Mouse (Mus musculus) lung, embryonic 16.5 days (tissue): ENCODE results near the gene Mllt6. TPM values are rescaled to one million over a fixed set of nuclear protein-coding genes. Genes with fewer than 3 reads are reported as not detected.
A peak's percentile ranks its signal among the peaks of the same experiment; 100 is the strongest.

Experiments
- ATAC-seq: fragments of 200-750 bp; cut with Nextera tagmentation; 2 replicates; pipeline ENCODE4 v1.8.0; 2017; ENCODE audit warnings: low read depth, mild to moderate bottlenecking, moderate library complexity
- H3K27ac ChIP-seq: fragments of 300-500 bp; sonication (generic); 2 replicates; pipeline ENCODE4 v1.5.1; 2014; ENCODE audit warnings: mild to moderate bottlenecking, control low read depth, low read length
- H3K27me3 ChIP-seq: fragments of 300-500 bp; sonication (generic); 2 replicates; pipeline ENCODE4 v1.6.1; 2014; ENCODE audit warnings: low read depth, low read length, mixed read lengths; ENCODE audit not compliant: control insufficient read depth, insufficient read depth
- H3K36me3 ChIP-seq: fragments of 300-500 bp; sonication (generic); 2 replicates; pipeline ENCODE4 v1.6.1; 2014; ENCODE audit warnings: low read length; ENCODE audit not compliant: control insufficient read depth, insufficient read depth
- H3K4me1 ChIP-seq: fragments of 300-500 bp; sonication (generic); replicated peaks from 2 replicates; pipeline ENCODE4 v1.6.1; 2014; ENCODE audit warnings: low read length, mixed read lengths; ENCODE audit not compliant: control insufficient read depth, insufficient read depth
- H3K4me2 ChIP-seq: fragments of 300-500 bp; sonication (generic); 2 replicates; pipeline ENCODE4 v1.6.1; 2014; ENCODE audit warnings: low read depth, low read length, control low read depth
- H3K4me3 ChIP-seq: fragments of 300-500 bp; sonication (generic); 2 replicates; pipeline ENCODE4 v1.5.1; 2014; ENCODE audit warnings: mild to moderate bottlenecking, low read length, control low read depth
- H3K9ac ChIP-seq: fragments of 300-500 bp; sonication (generic); 2 replicates; pipeline ENCODE4 v1.6.1; 2014; ENCODE audit warnings: low read length, control low read depth
- H3K9me3 ChIP-seq: fragments of 300-500 bp; sonication (generic); 2 replicates; pipeline ENCODE4 v1.6.1; 2016; ENCODE audit warnings: low read length; ENCODE audit not compliant: control insufficient read depth
- WGBS: fragments of 180-500 bp; shearing (Covaris S2); extraction: QIAGEN DNeasy Blood & Tissue Kit; methylation state at CpG from one replicate; pipeline ENCODE4 v1.1.7; 2014; 5-methylcytosine and 5-hydroxymethylcytosine counted together
- polyA plus RNA-seq: library from polyadenylated mRNA; unstranded; fragments of >200 nt; fragmentation: Nextera tagmentation; extraction: Ambion mirVana; gene quantifications from 2 replicates; pipeline ENCODE4 v1.2.1, GENCODE M21; 2015

Mllt6 gene
- polyA plus RNA-seq, 1 experiment from 2014 or later = 3.4 TPM

GRCm38 (mm10) chr11:97663528-97664338 is 519 bp downstream of the Mllt6 start:
- H3K4me1 ChIP-seq = peaks cover 40% of the 10 kb centered on the region
- peaks cover 7% of the 10 kb centered on the region for H3K27me3 ChIP-seq
- 0% methylated on average over 33 of the region's 57 CpGs for WGBS
- peak overlapping the region; percentile 87 for H3K4me3 ChIP-seq
- peak overlapping the region; percentile 98 for H3K27ac ChIP-seq
- H3K9ac ChIP-seq = peak overlapping the region; percentile 87
- H3K4me2 ChIP-seq = peak overlapping the region; percentile 74
- peaks cover 24% of the 10 kb centered on the region for H3K36me3 ChIP-seq
- H3K9me3 ChIP-seq = no peaks in the 10 kb centered on the region
- peak; percentile 21 for ATAC-seq

GRCm38 (mm10) chr11:97664339-97664665 is 1.1 kb downstream of the Mllt6 start:
- peaks cover 26% of the 10 kb centered on the region for H3K36me3 ChIP-seq
- ATAC-seq = no peak
- peak overlapping the region; percentile 87 for H3K9ac ChIP-seq
- WGBS = under 1% methylated on average over 6 of the region's 8 CpGs
- H3K9me3 ChIP-seq = no peaks in the 10 kb centered on the region
- H3K4me3 ChIP-seq = peak overlapping the region; percentile 87
- peaks cover 7% of the 10 kb centered on the region for H3K27me3 ChIP-seq
- peak overlapping the region; percentile 74 for H3K4me2 ChIP-seq
- H3K27ac ChIP-seq = peak overlapping the region; percentile 98
- peaks cover 40% of the 10 kb centered on the region for H3K4me1 ChIP-seq

- H3K4me3 ChIP-seq = peak overlapping the region; percentile 87
- ATAC-seq = no peak
- peak overlapping the region; percentile 74 for H3K4me2 ChIP-seq
- H3K9me3 ChIP-seq = no peaks in the 10 kb centered on the region
- peak overlapping the region; percentile 98; the same call in 1 of the 2 replicates for H3K27ac ChIP-seq
- 26% methylated on average over 6 of the region's 6 CpGs for WGBS
- peaks cover 41% of the 10 kb centered on the region for H3K4me1 ChIP-seq
- H3K36me3 ChIP-seq = peaks cover 29% of the 10 kb centered on the region
- H3K9ac ChIP-seq = peak overlapping the region; percentile 87
- peaks cover 7% of the 10 kb centered on the region for H3K27me3 ChIP-seq
Observed at GRCm38 (mm10) chr11:97664771-97665240, 1.6 kb downstream of the Mllt6 start.

- no peak for ATAC-seq
- H3K4me3 ChIP-seq = no peak overlapping the region; the same call in 1 of the 2 replicates
- H3K27me3 ChIP-seq = peaks cover 7% of the 10 kb centered on the region
- H3K9me3 ChIP-seq = no peaks in the 10 kb centered on the region
- H3K4me2 ChIP-seq = 0 out of 2 replicates have a peak overlapping the region, but pooled peaks have one; percentile 74
- no peak overlapping the region for H3K9ac ChIP-seq
- H3K36me3 ChIP-seq = peaks cover 34% of the 10 kb centered on the region
- peaks cover 47% of the 10 kb centered on the region for H3K4me1 ChIP-seq
- no peak overlapping the region for H3K27ac ChIP-seq
- WGBS = 92% methylated on average over 13 of the region's 13 CpGs
Observed at GRCm38 (mm10) chr11:97665431-97665830, 2.2 kb downstream of the Mllt6 start.

- ATAC-seq = no peak
- Histone ChIP-seq H3K9ac (no peak overlapping the region), H3K27ac (no peak overlapping the region), H3K9me3 (no peaks in the 10 kb centered on the region), H3K27me3 (peaks cover 4% of the 10 kb centered on the region), H3K4me2 (no peak overlapping the region), H3K4me3 (no peak overlapping the region), H3K4me1 (peaks cover 41% of the 10 kb centered on the region), H3K36me3 (peaks cover 34% of the 10 kb centered on the region)
- 84% methylated on average over 7 of the region's 7 CpGs for WGBS
Observed at GRCm38 (mm10) chr11:97666221-97666620, 3.0 kb downstream of the Mllt6 start.

GRCm38 (mm10) chr11:97666794-97667193 is 3.6 kb downstream of the Mllt6 start:
- Histone ChIP-seq H3K9ac (no peak overlapping the region), H3K4me1 (peaks cover 35% of the 10 kb centered on the region), H3K27ac (no peak overlapping the region), H3K36me3 (peaks cover 34% of the 10 kb centered on the region), H3K4me2 (no peak overlapping the region), H3K4me3 (no peak overlapping the region), H3K9me3 (no peaks in the 10 kb centered on the region), H3K27me3 (peaks cover 2% of the 10 kb centered on the region)
- ATAC-seq = no peak
- 80% methylated on average over 15 of the region's 15 CpGs for WGBS

- no peak for ATAC-seq
- Histone ChIP-seq H3K9me3 (no peaks in the 10 kb centered on the region), H3K27ac (no peak overlapping the region), H3K36me3 (peaks cover 36% of the 10 kb centered on the region), H3K4me2 (no peak overlapping the region), H3K4me3 (no peak overlapping the region), H3K4me1 (peaks cover 28% of the 10 kb centered on the region), H3K27me3 (no peaks in the 10 kb centered on the region), H3K9ac (no peak overlapping the region; the same call in 1 of the 2 replicates)
- WGBS = 88% methylated on average over 7 of the region's 7 CpGs
Observed at GRCm38 (mm10) chr11:97668160-97668559, 4.9 kb downstream of the Mllt6 start.

GRCm38 (mm10) chr11:97669268-97669667 is 6.1 kb downstream of the Mllt6 start:
- 0 out of 2 replicates have a peak overlapping the region, but pooled peaks have one; percentile 24 for H3K9ac ChIP-seq
- H3K36me3 ChIP-seq = peaks cover 46% of the 10 kb centered on the region

GRCm38 (mm10) chr11:97669829-97670228 is 6.6 kb downstream of the Mllt6 start:
- 0 out of 2 replicates have a peak overlapping the region, but pooled peaks have one; percentile 19 for H3K4me2 ChIP-seq
- H3K27ac ChIP-seq = peak overlapping the region; percentile 56
- no peak overlapping the region for H3K4me3 ChIP-seq
- no peaks in the 10 kb centered on the region for H3K9me3 ChIP-seq
- no peak overlapping the region; the same call in 1 of the 2 replicates for H3K9ac ChIP-seq
- H3K36me3 ChIP-seq = peaks cover 51% of the 10 kb centered on the region
- no peaks in the 10 kb centered on the region for H3K27me3 ChIP-seq
- ATAC-seq = peak; percentile 72
- H3K4me1 ChIP-seq = peaks cover 24% of the 10 kb centered on the region
- WGBS = 12% methylated on average over 6 of the region's 6 CpGs

More at GRCm38 (mm10) chr11:97669268-97669667, 6.1 kb downstream of the Mllt6 start:
- H3K9me3 ChIP-seq = no peaks in the 10 kb centered on the region
- 0 out of 2 replicates have a peak overlapping the region, but pooled peaks have one; percentile 19 for H3K4me2 ChIP-seq
- no peak overlapping the region for H3K4me3 ChIP-seq
- H3K4me1 ChIP-seq = peaks cover 28% of the 10 kb centered on the region
- ATAC-seq = no peak
- 37% methylated on average over 15 of the region's 15 CpGs for WGBS
- no peaks in the 10 kb centered on the region for H3K27me3 ChIP-seq
- peak overlapping the region; percentile 56 for H3K27ac ChIP-seq
